Mouse (Mus musculus) megakaryocyte, embryonic 14.5 days (primary cell): ENCODE measurements at regions not wholly inside any gene's neighbourhood (a gene's known extent, or its start where the extent isn't known, plus 50 kb on each side); places are given as distances from the start of the nearest gene placed in this dataset.

Experiments
- FLI1 ChIP-seq: IDR thresholded peaks from 2 replicates; pipeline ENCODE4 v1.6.1; 2012; ENCODE audit warnings: low read length, inconsistent platforms, mixed read lengths
- GATA1 ChIP-seq: IDR thresholded peaks from 3 replicates; pipeline ENCODE4 v1.6.1; 2012; ENCODE audit warnings: mixed read lengths, low read length, inconsistent platforms, borderline replicate concordance

DNA sequence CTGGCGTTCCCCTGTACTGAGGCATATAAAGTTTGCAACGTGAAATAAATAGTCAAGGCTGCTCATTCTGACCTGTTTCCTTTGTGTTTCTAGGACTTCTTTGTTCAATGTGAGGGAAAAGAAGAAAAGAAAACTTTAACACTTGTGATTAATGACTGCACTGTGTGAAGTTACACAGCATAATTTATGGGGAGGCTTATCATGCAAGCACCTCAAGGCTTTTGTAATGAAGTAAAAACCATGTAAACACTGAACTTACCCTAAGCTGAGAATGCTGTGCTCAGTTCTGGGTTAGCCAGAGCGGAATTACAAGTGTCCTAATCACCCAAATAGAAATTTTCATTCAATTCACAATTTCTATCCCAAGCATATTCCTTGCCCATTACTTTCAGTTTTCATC, 241.2 kb downstream of the Otol1 start:
- TF ChIP-seq GATA1 (no peak), FLI1 (no peak)
